Mouse (Mus musculus): Measurements from ENCODE around the gene Rnf183.

- TF ChIP-seq CTCF (IDR thresholded peaks at IDR 0.05; ENCODE audit: insufficient read depth, low read length) (peak; percentile 51), POLR2A (IDR thresholded peaks at IDR 0.05; ENCODE audit: borderline replicate concordance, extremely low read depth, low read depth, low read length) (no peak; the same call in 1 of the 2 replicates)
Observed at GRCm38 (mm10) chr4:62407730-62408582, 27.1 kb downstream of the Rnf183 start.

All from lung, adult 2 months (tissue).